Mouse (Mus musculus) heart, adult 2 months (tissue): Measurements from ENCODE around the gene Tox2. TPM values are rescaled to one million over a fixed set of nuclear protein-coding genes. Genes with fewer than 3 reads are reported as not detected.

ENCODE experiments used
- DNase-seq, 2 experiments: peaks; one replicate each; pipeline ENCODE4 v3.0.0; 2021
- H3K27ac ChIP-seq: fragments of 200-600 bp; 2 replicates; pipeline ENCODE4 v1.8.1; 2022
- H3K27me3 ChIP-seq: fragments of 200-500 bp; 2 replicates; pipeline ENCODE4 v1.6.1; 2012; ENCODE audit warnings: mild to moderate bottlenecking, low read length, inconsistent platforms, mixed read lengths; ENCODE audit not compliant: control insufficient read depth, insufficient read depth
- H3K36me3 ChIP-seq: fragments of 200-500 bp; 2 replicates; pipeline ENCODE4 v1.6.1; 2012; ENCODE audit warnings: low read length, inconsistent platforms; ENCODE audit not compliant: control insufficient read depth, insufficient read depth
- H3K4me1 ChIP-seq: fragments of 200-500 bp; 2 replicates; pipeline ENCODE4 v1.6.1; 2011; ENCODE audit warnings: low read length; ENCODE audit not compliant: control insufficient read depth, insufficient read depth
- H3K4me3 ChIP-seq: fragments of 200-600 bp; 2 replicates; pipeline ENCODE4 v1.8.1; 2022
- H3K79me2 ChIP-seq: fragments of 200-500 bp; replicated peaks from 2 replicates; pipeline ENCODE4 v1.6.1; 2012; ENCODE audit warnings: mild to moderate bottlenecking, inconsistent platforms, low read length, moderate library complexity, mixed read lengths; ENCODE audit not compliant: control insufficient read depth, insufficient read depth
- H3K9ac ChIP-seq: fragments of 200-500 bp; 2 replicates; pipeline ENCODE4 v1.6.1; 2012; ENCODE audit warnings: low read depth, mild to moderate bottlenecking, control low read depth, inconsistent platforms, low read length, mixed read lengths
- CTCF ChIP-seq: fragments of 200-600 bp; IDR thresholded peaks from 2 replicates; pipeline ENCODE4 v1.8.1; 2022; ENCODE audit warnings: antibody characterized with exemption, mild to moderate bottlenecking, moderate library complexity
- EP300 ChIP-seq: fragments of 200-500 bp; IDR thresholded peaks from 2 replicates; pipeline ENCODE4 v1.6.1; 2011; ENCODE audit warnings: low read depth, low read length, control low read depth; ENCODE audit not compliant: insufficient read depth
- POLR2A ChIP-seq: fragments of 200-500 bp; IDR thresholded peaks from 2 replicates; pipeline ENCODE4 v1.6.1; 2011; ENCODE audit warnings: mild to moderate bottlenecking, low read depth, low read length, control low read depth; ENCODE audit not compliant: insufficient read depth
- WGBS: fragments of 180-500 bp; shearing (Covaris S2); methylation state at CpG from one replicate; pipeline ENCODE4 v1.1.7; 2018; 5-methylcytosine and 5-hydroxymethylcytosine counted together
- intact Hi-C: fragments of 180-260 bp; cut with DNase I; formaldehyde crosslinking; loops from one replicate; pipeline ENCODE4 v1.15.1; 2025
- polyA plus RNA-seq: library from polyadenylated mRNA; depleted of rRNA; stranded (reverse); fragments of >200 nt; gene quantifications from 2 replicates; pipeline ENCODE4 v1.2.3, GENCODE M21; 2012
- total RNA-seq, 2 experiments: library from RNA; stranded (reverse); gene quantifications; 2 replicates each; pipeline ENCODE4 v1.2.3; 2021

Gene Tox2
- total and polyA plus RNA-seq, 3 experiments: 1.1 to 1.7 (median 1.3) TPM

DNA sequence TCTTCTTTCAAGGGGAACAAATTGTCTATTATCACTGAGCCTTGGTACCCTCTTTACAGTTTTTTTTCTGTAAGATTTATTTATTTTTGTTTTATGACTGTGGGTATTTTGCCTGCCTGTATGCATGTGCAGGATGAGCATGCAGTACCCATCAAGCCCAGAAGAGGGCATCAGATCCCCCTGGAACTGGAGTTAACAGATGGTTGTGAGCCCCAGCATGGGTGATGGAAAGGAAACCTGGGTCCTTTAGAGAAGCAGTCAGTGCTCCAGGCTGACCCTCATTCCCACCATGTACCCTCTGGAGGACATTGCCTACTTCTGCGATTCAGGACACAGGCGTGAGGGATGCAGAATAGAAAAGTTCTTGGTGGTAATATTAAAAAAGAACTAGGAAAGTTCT lies 4.4 kb downstream of the Tox2 start:
- TF ChIP-seq CTCF (peak; percentile 51), POLR2A (no peak)
- intact Hi-C loops: loop anchor here (10.0 kb wide), 2 partner anchors 207 to 263 kb away; partner anchors contain the start of gene L3mbtl1
- H3K36me3 ChIP-seq: no peaks in the 10 kb centered on the region
- H3K79me2 ChIP-seq: no peaks in the 10 kb centered on the region
- peaks cover 14% of the 10 kb centered on the region for H3K27me3 ChIP-seq
- no peak overlapping the region for H3K9ac ChIP-seq
- H3K4me1 ChIP-seq: peaks cover 4% of the 10 kb centered on the region
- no peak for DNase-seq
- no peak overlapping the region for H3K27ac ChIP-seq
- WGBS: 100% methylated on average over 2 of the region's 2 CpGs
- no peak overlapping the region for H3K4me3 ChIP-seq

DNA sequence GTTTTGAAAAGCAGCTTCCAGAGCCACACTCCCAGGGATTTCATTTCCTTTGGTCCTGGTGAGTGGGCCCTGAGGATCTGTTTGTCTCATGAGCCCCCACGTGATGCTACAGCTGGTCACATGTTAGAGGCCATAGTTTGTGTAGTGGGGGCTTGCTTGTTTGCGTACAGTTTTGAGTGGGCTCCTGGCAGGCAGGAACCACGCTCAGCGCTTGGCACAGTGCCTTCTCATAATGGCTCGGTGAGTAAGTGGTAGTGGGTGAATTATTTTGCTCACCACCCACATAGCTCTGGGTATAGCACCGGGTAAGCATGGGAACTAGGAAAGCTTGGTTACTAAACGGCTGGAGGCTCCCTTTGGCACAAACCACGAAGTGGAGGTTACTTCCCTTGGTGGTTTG lies 6.2 kb downstream of the Tox2 start:
- H3K36me3 ChIP-seq: no peaks in the 10 kb centered on the region
- DNase-seq: no peak
- H3K79me2 ChIP-seq: no peaks in the 10 kb centered on the region
- no peaks in the 10 kb centered on the region for H3K4me1 ChIP-seq
- no peak overlapping the region for H3K4me3 ChIP-seq
- H3K27me3 ChIP-seq: peaks cover 3% of the 10 kb centered on the region
- 84% methylated on average over 8 of the region's 8 CpGs for WGBS
- intact Hi-C loops: loop anchor here (10.0 kb wide), 2 partner anchors 206 to 264 kb away; partner anchors contain the start of gene L3mbtl1
- no peak overlapping the region for H3K9ac ChIP-seq
- no peak overlapping the region for H3K27ac ChIP-seq
- no peak for TF ChIP-seq EP300
- TF ChIP-seq POLR2A: no peak
- no peak for TF ChIP-seq CTCF

DNA sequence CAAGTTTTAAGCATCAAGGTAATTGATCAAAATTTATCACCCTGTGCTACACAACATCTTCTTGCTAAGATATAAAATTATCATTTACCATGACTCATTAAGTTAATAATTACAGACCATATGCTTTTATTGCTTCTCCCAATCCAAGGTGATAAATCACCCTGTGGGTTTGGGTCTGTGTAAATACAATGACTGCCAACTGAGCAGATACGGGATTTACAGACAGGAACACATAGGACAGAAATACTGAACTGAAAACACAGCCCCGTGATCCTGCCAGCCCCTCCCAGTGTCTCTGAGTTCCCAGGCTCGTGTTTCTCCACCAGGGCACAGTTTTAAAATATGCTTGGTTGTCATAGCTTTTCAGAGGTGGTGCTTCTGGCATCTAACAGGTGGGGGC lies 10.2 kb downstream of the Tox2 start:
- WGBS: 47% methylated on average over 3 of the region's 3 CpGs

GRCm38 (mm10) chr2:163218095-163218494 lies 15.2 kb downstream of the Tox2 start:
- H3K27ac ChIP-seq: no peak overlapping the region
- no peak overlapping the region for H3K4me3 ChIP-seq
- H3K79me2 ChIP-seq: no peaks in the 10 kb centered on the region
- no peaks in the 10 kb centered on the region for H3K4me1 ChIP-seq
- no peak for TF ChIP-seq CTCF
- TF ChIP-seq EP300: no peak
- no peak for TF ChIP-seq POLR2A
- intact Hi-C loops: no loop called here
- H3K27me3 ChIP-seq: no peaks in the 10 kb centered on the region; the same call in 1 of the 2 replicates
- DNase-seq: no peak
- WGBS: 58% methylated on average over 3 of the region's 3 CpGs
- H3K36me3 ChIP-seq: no peaks in the 10 kb centered on the region
- no peak overlapping the region for H3K9ac ChIP-seq

More for the DNA sequence above, 10.2 kb downstream of the Tox2 start:
- H3K4me3 ChIP-seq: no peak overlapping the region
- H3K27me3 ChIP-seq: no peaks in the 10 kb centered on the region
- no peak for TF ChIP-seq CTCF
- TF ChIP-seq POLR2A: no peak
- TF ChIP-seq EP300: no peak
- H3K27ac ChIP-seq: no peak overlapping the region
- H3K79me2 ChIP-seq: no peaks in the 10 kb centered on the region
- no peak for DNase-seq
- no peaks in the 10 kb centered on the region for H3K36me3 ChIP-seq
- H3K4me1 ChIP-seq: no peaks in the 10 kb centered on the region
- H3K9ac ChIP-seq: no peak overlapping the region
- intact Hi-C loops: no loop called here

DNA sequence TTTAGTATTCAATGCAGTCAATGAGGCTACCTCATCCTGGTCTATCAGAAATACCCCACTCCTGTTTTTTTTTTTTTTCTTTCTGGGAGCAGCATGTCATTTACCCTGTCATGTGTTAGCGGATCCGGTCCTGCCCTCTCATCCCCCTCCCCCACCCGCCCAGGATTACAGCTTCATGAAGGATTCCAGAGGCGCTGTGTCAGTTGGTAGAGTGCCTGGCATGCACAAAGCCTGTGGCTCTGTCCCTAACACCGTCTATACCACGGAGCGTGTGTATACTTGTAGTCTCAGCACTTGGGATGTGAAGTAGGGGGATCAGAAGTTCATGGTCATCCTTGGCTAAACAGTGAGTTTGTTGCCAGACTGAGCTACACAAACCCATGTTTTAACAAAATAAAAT lies 15.6 kb downstream of the Tox2 start:
- 53% methylated on average over 7 of the region's 7 CpGs for WGBS
- Histone ChIP-seq H3K36me3 (no peaks in the 10 kb centered on the region), H3K27me3 (no peaks in the 10 kb centered on the region; the same call in 1 of the 2 replicates), H3K4me3 (no peak overlapping the region), H3K9ac (no peak overlapping the region), H3K27ac (no peak overlapping the region), H3K4me1 (no peaks in the 10 kb centered on the region), H3K79me2 (no peaks in the 10 kb centered on the region)
- intact Hi-C loops: no loop called here
- TF ChIP-seq CTCF (no peak), EP300 (no peak), POLR2A (no peak)
- DNase-seq: no peak

GRCm38 (mm10) chr2:163219447-163219846 lies 16.5 kb downstream of the Tox2 start:
- Histone ChIP-seq H3K36me3 (no peaks in the 10 kb centered on the region), H3K79me2 (no peaks in the 10 kb centered on the region), H3K27ac (no peak overlapping the region), H3K27me3 (no peaks in the 10 kb centered on the region; the same call in 1 of the 2 replicates), H3K9ac (no peak overlapping the region), H3K4me1 (no peaks in the 10 kb centered on the region), H3K4me3 (no peak overlapping the region)
- 73% methylated on average over 5 of the region's 5 CpGs for WGBS
- intact Hi-C loops: no loop called here
- no peak for TF ChIP-seq EP300
- TF ChIP-seq POLR2A: no peak
- no peak for TF ChIP-seq CTCF
- DNase-seq: no peak
